In the genomic region with DNA sequence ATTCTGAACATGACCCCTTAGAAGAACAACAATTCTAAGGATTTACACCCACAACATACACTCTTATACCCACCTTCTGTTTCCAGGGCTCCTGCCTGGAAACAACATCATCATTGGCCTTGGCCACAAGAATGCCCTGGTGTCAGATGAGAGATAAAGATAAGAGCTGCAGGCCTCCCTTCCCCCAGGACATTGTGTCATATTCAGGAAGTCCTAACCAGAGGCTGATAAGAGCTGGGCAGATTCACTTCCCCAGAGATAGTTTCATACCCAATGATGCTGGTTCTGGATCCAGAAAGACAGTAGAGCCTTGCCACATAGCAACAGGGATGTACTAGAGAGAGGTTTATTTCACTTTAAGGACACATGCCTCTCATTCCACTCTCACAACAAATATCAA, we compare ENCODE assay signal across 26 mouse cellular contexts. TPM values are rescaled to one million over a fixed set of nuclear protein-coding genes. Genes with fewer than 3 reads are reported as not detected.
DNase-seq lines count a peak whose midpoint lies in the region; ATAC-seq and TF ChIP-seq lines count a peak whose summit lies in the region.
"Had no signal": no experiment of that assay in that cellular context is flagged by ENCODE, and none has a peak within 500 bp of the region (broad histone marks: within the 10 kb centered on the region; RNA-seq: fewer than 3 reads in every experiment).

No protein-coding gene starts in this region.

- intact Hi-C loops in heart, postnatal 25 days (cut with DNase I): loop anchor here (1.0 to 5.0 kb wide), 3 partner anchors 318 to 677 kb away; no protein-coding TSS in a partner anchor

- no peak for TF ChIP-seq CTCF in bone marrow, adult 2 months (IDR thresholded peaks at IDR 0.05; ENCODE audit: control insufficient read depth, insufficient read depth, low read length)
- no peak for TF ChIP-seq CTCF in thymus, adult 2 months (IDR thresholded peaks at IDR 0.05; ENCODE audit: borderline replicate concordance, control insufficient read depth, extremely low read depth, insufficient read depth, low read length, poor library complexity)

- DNase-seq in heart, adult 11 months: peak; percentile 88
- no peak for DNase-seq in heart, postnatal 25 days (ENCODE audit: low spot score)
- DNase-seq in 3T3-L1 (ENCODE audit: low read depth, low spot score): peak; percentile 23
- DNase-seq in thymus, adult 2 months: no peak
- DNase-seq in gastrocnemius, postnatal 10 days: no peak
- no peak for DNase-seq in adrenal gland, adult 2 months
- DNase-seq: adrenal gland, adult 8-10 months; cerebellum, adult 11-12 months; cerebellum, postnatal 14 days; embryo, embryonic 11 days; heart, adult 18-20 months; heart, postnatal 36 days; kidney, adult 11 months; liver, postnatal 0 days; lung, postnatal 4 days; retina, postnatal 1 day had no signal

- H3K27ac ChIP-seq in bone marrow, adult 2 months (ENCODE audit: control insufficient read depth, insufficient read depth, low read depth, low read length, poor library complexity): peak overlapping the region; percentile 35; the same call in 1 of the 2 replicates
- H3K27ac ChIP-seq in thymus, adult 2 months (ENCODE audit: control insufficient read depth, insufficient read depth, low read length): no peak overlapping the region
- H3K27ac ChIP-seq: forebrain, embryonic 15.5 days; heart, embryonic 13.5 days; hindbrain, embryonic 15.5 days; kidney, postnatal 0 days; layer of hippocampus, adult 2 months; left cerebral cortex, adult 2 months; limb, embryonic 10.5 days; midbrain, embryonic 15.5 days had no signal

- no peak overlapping the region for H3K4me3 ChIP-seq in bone marrow, adult 2 months (replicated peaks; ENCODE audit: control insufficient read depth, low read depth, low read length)
- no peak overlapping the region for H3K4me3 ChIP-seq in thymus, adult 2 months (ENCODE audit: control insufficient read depth, insufficient read depth, low read length)
- H3K4me3 ChIP-seq: forebrain, embryonic 15.5 days; heart, embryonic 13.5 days; hindbrain, embryonic 15.5 days; layer of hippocampus, adult 2 months; left cerebral cortex, adult 2 months; limb, embryonic 10.5 days; midbrain, embryonic 15.5 days had no signal

- peak; percentile 51 for ATAC-seq in megakaryocyte, adult 5-6 weeks (ENCODE audit: poor library complexity, severe bottlenecking)
- ATAC-seq: forebrain, embryonic 15.5 days; liver, postnatal 0 days; midbrain, embryonic 15.5 days had no signal

- peaks cover 7% of the 10 kb centered on the region for H3K4me1 ChIP-seq in bone marrow, adult 2 months (ENCODE audit: control insufficient read depth, insufficient read depth, low read length)
- no peaks in the 10 kb centered on the region for H3K4me1 ChIP-seq in thymus, adult 2 months (replicated peaks; ENCODE audit: control insufficient read depth, insufficient read depth, low read length)
- H3K4me1 ChIP-seq: heart, embryonic 13.5 days; hindbrain, embryonic 15.5 days; limb, embryonic 10.5 days had no signal

- no peak for TF ChIP-seq POLR2A in bone marrow, adult 2 months (IDR thresholded peaks at IDR 0.05; ENCODE audit: borderline replicate concordance, control insufficient read depth, low read depth, low read length)
- no peak for TF ChIP-seq POLR2A in thymus, adult 2 months (IDR thresholded peaks at IDR 0.05; ENCODE audit: control insufficient read depth, extremely low read depth, insufficient read depth, low read length, poor library complexity)

- H3K27me3 ChIP-seq in thymus, adult 2 months (ENCODE audit: control insufficient read depth, insufficient read depth, low read length): no peaks in the 10 kb centered on the region
- H3K27me3 ChIP-seq: forebrain, embryonic 15.5 days; heart, embryonic 13.5 days; hindbrain, embryonic 15.5 days; midbrain, embryonic 15.5 days had no signal

- H3K36me3 ChIP-seq in thymus, adult 2 months (ENCODE audit: control insufficient read depth, insufficient read depth, low read length): no peaks in the 10 kb centered on the region
- H3K36me3 ChIP-seq: forebrain, embryonic 15.5 days; heart, embryonic 13.5 days; hindbrain, embryonic 15.5 days; limb, embryonic 10.5 days; midbrain, embryonic 15.5 days had no signal

RNA-seq across cellular contexts. Expression of a gene that starts 55.3 kb away (rescaled TPM):
- 1 to 10 TPM; 4.6 to 5.3 TPM for total RNA-seq in heart, postnatal 25 days (2021)
- polyA plus RNA-seq in bone marrow, adult 2 months (2011; ENCODE audit: insufficient read depth, insufficient read length, low replicate concordance, missing spikeins): 3.4 and 9.8 TPM in 2 replicates
- total RNA-seq in megakaryocyte, adult 5-6 weeks (2015): 56.3 and 62.1 TPM in 2 replicates
- total RNA-seq in megakaryocyte, adult 5-6 weeks (2017): 31.3 and 45.6 TPM in 2 replicates
- 13.2 and 25.6 TPM in 2 replicates for polyA plus RNA-seq in thymus, adult 2 months (2012; rRNA removed)
- 1 to 10 TPM; 2.4 to 5.0 TPM for total RNA-seq in gastrocnemius, postnatal 10 days (2021)
- 1 to 10 TPM; 4.8 to 7.6 TPM for total RNA-seq in adrenal gland, adult 2 months (2021)
- polyA plus RNA-seq in adrenal gland, adult 2 months (2012; rRNA removed): 3.3 and 4.5 TPM in 2 replicates

Comparison
In these comparisons a context has a peak if more than half of its experiments do, and no peak if none do; other contexts are left out.
1. DNase-seq: peak in heart, adult 11 months (single experiment) and 3T3-L1 (single experiment); none in heart, postnatal 25 days (single experiment), thymus, adult 2 months (single experiment), gastrocnemius, postnatal 10 days (single experiment) and adrenal gland, adult 2 months (single experiment).